Mouse (Mus musculus): Measurements from ENCODE around the gene Krtap1-4.
"Not testable (repeated sequence)": the region's sequence is repeated elsewhere in the genome, so short reads cannot be mapped to it uniquely, and the experiment has no call there.

Gene Krtap1-4

DNA sequence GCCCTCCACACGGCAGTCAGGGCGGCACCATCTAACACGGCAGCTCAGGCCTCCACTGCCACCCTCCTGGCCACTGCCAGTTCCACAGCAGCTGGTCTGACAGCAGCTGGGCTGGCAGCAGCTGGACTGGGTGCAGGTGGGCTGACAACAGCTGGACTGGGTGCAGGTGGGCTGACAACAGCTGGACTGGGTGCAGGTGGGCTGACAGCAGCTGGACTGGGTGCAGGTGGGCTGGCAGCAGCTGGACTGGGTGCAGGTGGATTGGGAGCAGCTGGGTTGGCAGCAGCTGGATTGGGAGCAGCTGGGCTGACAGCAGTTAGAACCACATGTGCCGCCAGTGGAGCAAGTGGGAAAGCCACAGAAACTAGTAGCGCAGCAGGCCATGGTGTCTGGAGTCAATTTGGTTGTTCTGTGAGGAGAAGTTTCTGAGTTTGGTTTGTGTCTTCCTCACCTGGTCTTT is at the start of gene Krtap1-4:
TSS of gene Krtap1-4 (minus strand) at position 410 of the 460 bp plus-strand sequence.
- in situ Hi-C loops (cut with MboI; ENCODE audit: unreplicated experiment in 2 of 2) = no loop called here

DNA sequence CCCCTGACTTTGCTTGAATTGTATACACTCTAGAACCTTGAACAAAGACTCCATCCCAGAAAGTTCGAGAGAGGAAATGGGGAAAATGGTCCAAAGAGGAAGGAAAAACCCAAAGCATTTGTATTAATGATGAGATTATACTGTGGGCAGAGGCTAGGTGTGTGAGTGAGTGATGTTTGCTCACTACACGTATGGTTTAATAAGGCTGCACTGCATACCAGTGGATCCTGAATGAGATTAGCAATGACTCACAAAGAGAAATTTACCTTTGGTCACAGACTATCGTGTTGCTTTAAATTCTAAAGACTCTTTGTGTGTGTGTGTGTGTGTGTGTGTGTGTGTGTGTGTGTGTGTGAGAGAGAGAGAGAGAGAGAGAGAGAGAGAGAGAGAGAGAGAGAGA is 47.4 kb upstream of the Krtap1-4 start:
- in situ Hi-C loops (cut with MboI; ENCODE audit: unreplicated experiment in 2 of 2) = no loop called here

DNA sequence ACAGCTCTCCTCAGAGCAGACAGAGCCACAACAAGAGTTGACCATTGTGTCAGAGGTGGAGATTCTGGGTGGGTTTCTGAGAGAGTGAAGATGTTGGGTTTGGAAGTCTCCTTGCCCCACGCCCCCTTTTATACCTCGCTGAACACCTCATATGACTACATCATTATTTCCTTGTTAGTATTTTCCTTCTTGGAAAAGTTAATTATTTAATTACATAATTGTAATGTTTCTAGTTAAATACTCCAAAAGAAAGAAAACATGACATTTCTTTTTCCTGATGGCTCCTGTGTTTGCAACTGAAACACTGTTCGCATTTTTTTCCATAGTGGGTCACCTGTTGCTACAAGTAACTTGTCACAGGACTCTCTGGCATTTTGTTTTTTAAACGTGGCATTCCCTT is 44.7 kb upstream of the Krtap1-4 start, which contains the start of gene Krtap4-1:
TSS of gene Krtap4-1 (minus strand) at position 101 of the 400 bp plus-strand sequence.
- in situ Hi-C loops (cut with MboI; ENCODE audit: unreplicated experiment in 2 of 2) = no loop called here

DNA sequence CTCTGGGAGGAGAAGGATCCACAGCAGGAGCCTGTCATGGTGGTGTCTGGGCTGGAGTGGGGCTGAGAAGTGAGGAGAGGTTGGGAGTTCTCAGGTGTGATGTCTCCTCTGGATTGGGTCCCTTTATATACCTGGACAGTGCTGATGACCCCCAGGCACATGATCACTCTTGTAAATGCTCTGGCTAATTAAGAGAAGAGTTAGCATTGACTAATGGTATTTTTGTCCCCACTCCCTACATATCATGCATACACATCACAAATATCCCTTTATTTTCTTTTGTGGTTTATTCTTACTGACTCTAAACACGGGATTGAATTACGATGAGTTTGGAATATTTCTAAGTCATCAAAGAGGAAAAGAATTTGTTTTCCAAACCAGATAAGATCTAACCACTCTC is 36.9 kb upstream of the Krtap1-4 start, which contains the start of gene Gm11562:
TSS of gene Gm11562 (minus strand) at position 101 of the 400 bp plus-strand sequence.
- in situ Hi-C loops (cut with MboI; ENCODE audit: unreplicated experiment in 2 of 2) = no loop called here

DNA sequence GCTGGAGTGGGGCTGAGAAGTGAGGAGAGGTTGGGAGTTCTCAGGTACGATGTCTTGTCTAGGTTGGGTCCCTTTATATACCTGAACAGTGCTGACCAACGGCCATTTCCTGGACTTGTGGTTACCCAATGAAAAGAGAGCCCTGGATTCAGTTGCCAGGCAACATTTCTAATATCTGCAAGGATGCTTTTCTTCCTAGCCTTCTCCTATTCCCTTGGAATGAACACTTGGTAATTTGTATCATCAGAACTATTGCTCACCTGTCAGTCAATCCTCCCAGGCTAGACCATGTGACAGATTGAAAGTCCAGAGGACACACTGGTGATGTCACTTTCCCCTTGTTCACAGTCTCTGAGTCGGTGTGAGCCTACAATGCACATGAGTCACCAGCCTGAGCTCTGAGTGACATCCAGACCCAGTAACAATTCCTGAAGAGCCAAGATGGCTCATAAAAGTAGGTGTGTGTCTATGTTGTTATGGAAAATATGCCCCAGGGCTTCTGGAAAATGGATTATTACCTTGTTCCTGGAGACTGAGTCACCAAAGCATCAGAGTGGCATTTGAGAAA is 31.4 kb upstream of the Krtap1-4 start, which contains the start of gene Krtap2-4:
TSS of gene Krtap2-4 (minus strand) at position 51 of the 568 bp plus-strand sequence.
- in situ Hi-C loops (cut with MboI; ENCODE audit: unreplicated experiment in 2 of 2) = no loop called here

DNA sequence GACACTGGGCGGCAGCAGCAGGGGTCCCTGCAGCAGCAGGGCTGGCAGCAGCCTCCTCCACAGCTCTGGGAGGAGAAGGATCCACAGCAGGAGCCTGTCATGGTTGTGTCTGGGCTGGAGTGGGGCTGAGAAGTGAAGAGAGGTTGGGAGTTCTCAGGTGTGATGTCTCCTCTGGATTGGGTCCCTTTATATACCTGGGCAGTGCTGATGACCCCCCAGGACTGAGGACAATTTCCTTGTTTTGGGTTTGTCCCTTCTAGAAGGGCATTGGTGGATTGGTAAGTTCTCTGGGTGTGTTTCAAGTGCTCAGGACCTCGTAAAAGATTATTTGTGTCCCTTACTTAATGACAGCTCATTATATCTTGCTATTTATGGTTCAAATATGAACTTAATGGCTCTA is 26.6 kb upstream of the Krtap1-4 start, which contains the start of gene Gm11937:
TSS of gene Gm11937 (minus strand) at position 101 of the 400 bp plus-strand sequence.
- in situ Hi-C loops (cut with MboI; ENCODE audit: unreplicated experiment in 2 of 2) = not testable (repeated sequence)

DNA sequence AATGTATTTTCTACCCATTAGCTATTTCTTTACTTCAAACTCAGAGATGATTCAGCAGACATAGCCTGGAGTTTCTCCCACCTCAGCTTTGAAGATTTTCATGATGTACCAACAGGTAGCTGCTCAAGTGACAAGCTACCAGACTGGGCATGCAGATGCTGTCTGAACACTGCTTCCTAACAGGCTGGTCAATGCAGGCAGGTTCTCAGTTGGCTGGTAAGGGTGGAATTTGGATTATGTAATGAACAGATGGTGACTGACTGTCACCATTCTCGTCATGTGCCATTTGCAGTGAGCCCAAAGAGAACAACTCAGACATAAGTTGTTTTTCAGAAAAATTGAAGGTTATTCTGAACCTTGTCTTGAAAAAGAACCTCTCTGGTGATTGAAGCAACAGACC is 25.7 kb upstream of the Krtap1-4 start:
- in situ Hi-C loops (cut with MboI; ENCODE audit: unreplicated experiment in 2 of 2) = no loop called here

DNA sequence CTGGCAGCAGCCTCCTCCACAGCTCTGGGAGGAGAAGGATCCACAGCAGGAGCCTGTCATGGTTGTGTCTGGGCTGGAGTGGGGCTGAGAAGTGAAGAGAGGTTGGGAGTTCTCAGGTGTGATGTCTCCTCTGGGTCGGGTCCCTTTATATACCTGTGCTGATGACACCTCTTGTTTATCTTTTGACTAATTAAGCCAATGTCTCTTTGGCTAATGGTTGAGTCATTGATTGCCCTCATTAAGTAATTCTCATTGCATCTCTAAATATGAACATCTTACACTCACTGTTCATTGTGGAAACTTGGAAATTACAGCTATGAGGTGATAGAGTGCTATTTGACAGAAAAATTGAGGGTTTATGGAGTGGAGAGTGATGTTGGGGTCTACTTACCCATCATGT is 19.8 kb upstream of the Krtap1-4 start, which contains the start of gene Gm11938:
TSS of gene Gm11938 (minus strand) at position 101 of the 400 bp plus-strand sequence.
- in situ Hi-C loops (cut with MboI; ENCODE audit: unreplicated experiment in 2 of 2) = not testable (repeated sequence)

DNA sequence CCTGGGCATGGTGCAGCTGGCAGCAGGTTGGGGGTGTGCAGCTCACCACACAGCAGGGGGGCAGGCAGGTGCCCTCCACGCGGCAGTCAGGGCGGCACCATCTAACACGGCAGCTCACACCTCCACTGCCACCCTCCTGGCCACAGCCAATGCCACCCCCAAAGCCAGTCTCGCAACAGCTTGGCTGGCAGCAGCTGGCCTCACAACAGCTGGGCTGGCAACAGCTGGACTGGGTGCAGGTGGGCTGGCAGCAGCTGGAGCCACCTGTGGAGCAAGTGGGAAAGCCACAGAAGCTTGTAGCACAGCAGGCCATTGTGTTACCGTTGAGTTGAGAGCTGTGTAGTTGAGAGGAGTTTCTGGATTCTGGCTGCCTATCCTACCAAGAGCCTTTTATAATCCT is 14.3 kb upstream of the Krtap1-4 start, which contains the start of gene Krtap9-3:
TSS of gene Krtap9-3 (minus strand) at position 364 of the 400 bp plus-strand sequence.
- in situ Hi-C loops (cut with MboI; ENCODE audit: unreplicated experiment in 2 of 2) = not testable (repeated sequence)

DNA sequence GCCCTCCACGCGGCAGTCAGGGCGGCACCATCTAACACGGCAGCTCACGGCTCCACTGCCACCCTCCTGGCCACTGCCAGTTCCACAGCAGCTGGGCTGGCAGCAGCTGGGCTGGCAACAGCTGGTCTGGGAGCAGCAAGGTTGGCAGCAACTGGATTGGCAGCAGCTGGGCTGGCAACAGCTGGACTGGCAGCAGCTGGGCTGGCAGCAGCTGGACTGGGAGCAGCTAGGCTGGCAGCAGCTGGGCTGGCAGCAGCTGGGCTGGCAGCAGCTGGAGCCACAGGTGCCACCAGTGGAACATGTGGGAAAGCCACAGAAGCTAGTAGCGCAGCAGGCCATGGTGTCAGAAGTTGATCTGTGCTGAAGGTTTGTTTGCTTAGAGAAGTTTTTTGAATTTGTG is 7.5 kb upstream of the Krtap1-4 start, which contains the start of gene Krtap1-3:
TSS of gene Krtap1-3 (minus strand) at position 359 of the 400 bp plus-strand sequence.
- in situ Hi-C loops (cut with MboI; ENCODE audit: unreplicated experiment in 2 of 2) = no loop called here

DNA sequence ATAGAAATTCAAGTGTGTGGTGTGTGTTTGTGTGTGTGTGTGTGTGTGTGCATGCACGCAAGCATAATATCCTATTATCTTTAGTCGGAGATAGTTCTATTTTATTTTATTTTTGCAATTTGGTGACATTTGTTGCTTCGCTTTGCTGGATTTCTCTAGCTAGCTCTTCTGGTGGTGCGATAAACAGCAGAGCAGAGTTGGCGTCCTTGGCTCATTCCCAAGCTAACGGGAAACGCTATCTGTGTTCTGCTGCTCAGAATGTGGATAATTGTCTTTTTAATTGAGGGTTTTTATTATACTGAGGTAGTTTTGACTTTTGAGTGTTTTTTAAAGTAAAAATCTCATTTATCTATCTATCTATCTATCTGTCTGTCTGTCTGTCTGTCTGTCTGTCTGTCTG is 1.6 kb upstream of the Krtap1-4 start:
- in situ Hi-C loops (cut with MboI; ENCODE audit: unreplicated experiment in 2 of 2) = no loop called here

DNA sequence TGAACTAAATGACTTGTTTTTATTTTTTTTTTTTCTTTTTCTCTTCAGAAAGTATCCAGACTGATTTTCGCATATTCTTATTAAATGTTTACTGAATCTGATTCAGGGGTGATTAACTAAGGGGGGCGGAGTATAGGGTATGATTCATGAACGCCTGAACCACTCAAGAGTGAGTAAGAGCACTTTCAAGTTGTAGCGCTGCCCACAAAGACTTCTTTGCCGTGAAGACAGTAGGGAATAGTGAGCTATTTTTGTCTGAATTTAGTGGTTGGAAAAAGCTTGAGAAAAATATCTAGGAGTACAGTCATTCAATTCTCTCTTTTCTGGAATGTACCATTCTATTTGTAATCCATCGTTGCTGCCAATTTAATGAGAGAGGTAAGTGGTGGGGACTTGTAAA is 1.9 kb downstream of the Krtap1-4 start:
- in situ Hi-C loops (cut with MboI; ENCODE audit: unreplicated experiment in 2 of 2) = no loop called here

DNA sequence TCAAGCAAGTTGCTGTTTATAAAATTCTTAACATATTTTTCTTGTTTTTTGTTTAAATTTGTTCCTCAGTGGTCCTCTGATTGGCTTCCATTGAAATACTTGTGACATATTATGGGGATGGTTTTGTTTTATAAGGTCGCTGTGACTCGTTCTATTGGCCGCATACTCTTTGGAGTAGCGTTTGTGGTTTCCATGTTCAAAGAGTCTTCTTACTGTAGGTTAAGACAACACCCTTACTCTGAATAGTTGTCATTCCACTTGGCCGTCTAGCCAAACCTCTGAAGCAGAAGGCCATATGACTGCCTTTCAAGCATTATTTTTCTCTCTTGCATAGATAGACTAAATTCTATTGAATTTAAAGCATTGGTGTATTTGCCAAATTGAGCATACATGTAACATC is 2.4 kb downstream of the Krtap1-4 start:
- in situ Hi-C loops (cut with MboI; ENCODE audit: unreplicated experiment in 2 of 2) = no loop called here

DNA sequence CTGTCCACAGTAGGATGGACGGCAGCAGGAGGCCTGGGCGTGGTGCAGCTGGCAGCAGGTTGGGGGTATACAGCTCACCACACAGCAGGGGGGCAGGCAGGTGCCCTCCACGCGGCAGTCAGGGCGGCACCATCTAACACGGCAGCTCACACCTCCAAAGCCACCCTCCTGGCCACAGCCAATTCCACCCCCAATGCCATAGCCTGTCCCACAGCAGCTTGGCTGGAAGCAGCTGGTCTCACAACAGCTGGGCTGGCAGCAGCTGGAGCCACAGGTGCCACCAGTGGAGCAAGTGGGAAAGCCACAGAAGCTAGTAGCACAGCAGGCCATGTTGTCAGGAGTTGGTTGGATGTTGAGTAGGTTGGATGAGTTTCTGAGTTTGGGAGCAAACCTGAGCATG is 2.8 kb downstream of the Krtap1-4 start, which contains the start of gene Krtap1-5:
TSS of gene Krtap1-5 (minus strand) at position 381 of the 400 bp plus-strand sequence.
- in situ Hi-C loops (cut with MboI; ENCODE audit: unreplicated experiment in 2 of 2) = no loop called here

DNA sequence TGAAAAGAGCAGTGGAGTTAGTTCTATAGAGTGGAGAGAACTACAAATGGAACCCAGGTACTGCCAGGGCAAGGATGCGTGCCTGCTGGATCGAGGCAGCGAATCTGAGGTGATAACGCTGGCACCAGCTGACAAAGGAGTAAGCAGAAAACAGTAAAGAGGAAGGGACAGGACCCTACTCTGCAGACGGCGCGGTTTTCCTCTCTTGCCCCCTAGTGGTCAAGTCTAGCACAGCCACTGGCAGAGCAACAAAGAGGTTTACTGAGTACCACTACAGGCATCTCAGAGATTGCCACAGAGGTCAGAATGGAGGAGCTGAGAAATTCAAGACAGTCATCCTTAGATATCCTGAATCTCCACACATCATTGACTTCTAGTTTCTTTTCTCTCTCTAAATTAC is 9.3 kb downstream of the Krtap1-4 start:
- in situ Hi-C loops (cut with MboI; ENCODE audit: unreplicated experiment in 2 of 2) = no loop called here

DNA sequence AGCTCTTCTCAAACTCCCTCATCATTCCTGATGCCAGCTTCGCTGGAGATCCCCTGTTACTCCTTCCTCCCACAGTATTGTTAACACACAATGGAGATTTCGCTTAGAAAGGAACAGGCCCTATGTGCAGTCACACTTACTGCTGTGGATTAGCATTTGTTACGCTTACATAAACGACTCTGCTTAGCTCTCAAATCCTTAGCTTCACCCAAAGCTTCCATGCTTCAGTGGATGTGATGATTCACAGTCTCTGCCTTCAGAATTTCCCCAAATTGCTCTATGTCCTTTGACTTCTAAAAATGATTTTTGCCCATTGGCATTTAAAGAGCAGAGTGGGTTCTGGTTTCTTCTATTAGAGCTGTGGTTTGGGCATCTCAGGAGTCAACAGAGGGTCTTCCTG is 10.3 kb downstream of the Krtap1-4 start:
- in situ Hi-C loops (cut with MboI; ENCODE audit: unreplicated experiment in 2 of 2) = no loop called here

DNA sequence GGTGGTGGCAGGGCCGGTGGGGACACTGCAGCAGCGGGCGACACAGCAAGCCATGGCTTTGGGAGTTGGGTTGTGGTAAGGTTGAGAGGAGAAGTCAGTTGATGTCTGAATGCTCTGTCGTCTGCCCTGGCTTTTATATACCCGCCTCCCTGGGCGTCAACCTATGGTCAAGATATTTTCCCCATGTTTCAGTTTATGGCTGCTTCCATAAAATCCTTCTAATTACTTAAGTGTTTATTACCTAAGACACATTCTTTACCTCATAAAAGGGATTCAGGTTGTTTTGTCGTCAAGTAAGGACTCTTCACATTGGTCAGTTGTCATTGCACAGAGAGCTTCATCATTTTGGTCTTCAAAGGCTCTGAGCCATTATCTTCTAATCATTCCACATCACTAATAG is 16.9 kb downstream of the Krtap1-4 start, which contains the start of gene Krtap3-1:
TSS of gene Krtap3-1 (minus strand) at position 101 of the 400 bp plus-strand sequence.
- in situ Hi-C loops (cut with MboI; ENCODE audit: unreplicated experiment in 2 of 2) = no loop called here

DNA sequence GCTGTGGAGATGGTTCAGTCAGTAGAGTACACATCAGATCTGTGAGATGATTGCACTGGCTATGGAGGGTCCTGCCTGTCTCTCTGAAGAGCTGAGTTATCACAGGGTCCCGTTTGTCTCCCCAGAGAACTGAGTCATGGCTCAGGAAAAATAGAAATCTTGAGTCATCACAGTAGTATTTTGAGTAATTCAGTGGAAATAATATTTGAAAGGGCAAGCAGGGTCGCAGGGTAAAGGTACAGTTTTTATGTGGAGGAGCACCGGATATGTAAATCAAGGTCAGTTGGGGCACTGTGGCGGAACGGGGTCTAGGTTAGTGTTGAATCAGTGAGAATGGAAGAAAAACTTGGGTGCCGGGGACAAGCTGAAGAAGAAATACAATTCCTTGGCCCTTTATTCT is 20.9 kb downstream of the Krtap1-4 start:
- in situ Hi-C loops (cut with MboI; ENCODE audit: unreplicated experiment in 2 of 2) = no loop called here

DNA sequence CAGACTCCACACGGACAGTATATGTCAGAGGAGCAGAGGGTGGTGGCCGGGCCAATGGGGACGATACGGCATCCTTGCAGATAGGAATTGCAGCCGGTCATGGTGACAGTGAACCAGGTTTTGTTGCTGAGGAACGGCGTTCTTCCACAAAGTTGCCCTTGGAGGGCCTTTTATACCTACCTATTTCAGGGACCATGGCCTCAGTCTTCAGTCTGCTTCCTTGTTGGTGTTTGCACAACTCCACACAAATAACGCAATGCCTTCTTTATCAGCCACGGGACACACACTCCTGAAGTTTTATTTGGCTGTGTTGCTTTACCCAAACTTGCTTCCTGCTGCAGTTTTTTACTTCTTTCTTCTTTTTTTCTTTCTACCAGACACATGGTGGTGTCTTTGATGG is 24.1 kb downstream of the Krtap1-4 start, which contains the start of gene Gm11939:
TSS of gene Gm11939 (minus strand) at position 101 of the 400 bp plus-strand sequence.
- in situ Hi-C loops (cut with MboI; ENCODE audit: unreplicated experiment in 2 of 2) = no loop called here

DNA sequence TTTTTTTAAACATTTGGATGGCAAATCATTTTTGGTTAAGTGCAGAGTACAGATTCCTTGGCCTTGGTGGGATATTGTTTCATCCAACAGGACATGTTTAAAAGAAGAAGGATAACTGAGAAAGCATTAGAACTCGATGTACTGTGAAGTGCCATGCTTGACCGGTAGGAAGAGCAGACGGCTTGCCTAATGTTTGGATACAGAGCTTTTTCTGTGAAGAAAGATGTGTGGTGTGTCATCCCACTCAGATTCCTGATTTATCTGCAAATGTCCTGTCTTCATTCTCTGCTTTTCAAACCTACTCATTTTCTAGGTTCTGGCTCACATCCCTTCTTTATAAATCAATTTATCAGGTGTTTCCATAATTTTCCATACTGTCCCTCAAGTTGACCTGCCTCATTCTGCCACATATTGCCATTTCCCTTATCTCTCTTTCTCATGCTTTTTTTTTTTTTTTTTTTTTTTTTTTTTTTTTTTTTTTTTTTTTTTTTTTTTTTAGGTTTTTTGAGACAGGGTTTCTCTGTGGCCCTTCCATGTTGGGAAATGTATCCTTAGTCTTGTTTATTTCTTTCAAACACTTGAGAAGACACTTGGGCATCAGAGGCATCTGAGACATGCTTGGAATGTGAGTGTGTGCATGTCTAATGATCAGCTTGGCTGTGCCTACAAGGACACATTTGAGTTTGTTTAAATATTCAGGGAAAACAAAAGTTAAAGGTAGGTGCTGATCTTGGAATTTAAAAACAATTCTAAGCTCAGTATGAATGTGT is 25.3 kb downstream of the Krtap1-4 start:
- in situ Hi-C loops (cut with MboI; ENCODE audit: unreplicated experiment in 2 of 2) = no loop called here

DNA sequence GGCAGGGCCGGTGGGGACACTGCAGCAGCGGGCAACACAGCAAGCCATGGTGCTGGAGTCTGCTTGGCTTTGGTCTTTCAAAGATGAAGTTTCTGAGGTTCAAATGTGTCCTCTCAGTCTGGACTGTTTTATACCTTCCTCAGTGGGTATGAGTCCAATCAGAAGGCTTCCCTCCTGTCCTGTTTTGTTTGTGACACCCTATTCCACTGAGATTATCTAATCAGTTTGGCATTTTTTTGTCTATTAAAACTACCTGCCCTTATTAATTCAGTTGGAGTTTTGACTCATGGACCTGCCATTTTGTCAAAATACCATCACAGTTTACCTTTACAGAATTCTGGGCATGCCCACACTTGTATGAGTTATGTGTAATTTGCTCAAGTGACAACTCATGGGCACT is 26.7 kb downstream of the Krtap1-4 start, which contains the start of gene Krtap3-2:
TSS of gene Krtap3-2 (minus strand) at position 101 of the 400 bp plus-strand sequence.
- in situ Hi-C loops (cut with MboI; ENCODE audit: unreplicated experiment in 2 of 2) = no loop called here
